Mouse (Mus musculus): Measurements from ENCODE around the gene Aplf. TPM values are rescaled to one million over a fixed set of nuclear protein-coding genes. Genes with fewer than 3 reads are reported as not detected.

The Aplf gene
- polyA plus RNA-seq, 1 experiment from 2014 or later: 18.1 TPM

Other genes starting within 250 kb of the Aplf start
- gene Bmp10, start 243.2 kb downstream of the Aplf start, polyA plus RNA-seq (2015; fragmentation: Nextera tagmentation; extraction: Ambion mirVana): not detected in 2 replicates
- gene Arhgap25, start 138.9 kb downstream of the Aplf start, polyA plus RNA-seq (2015; fragmentation: Nextera tagmentation; extraction: Ambion mirVana): 5.4 and 6.3 TPM in 2 replicates
- gene Prokr1, start 81.5 kb downstream of the Aplf start, polyA plus RNA-seq (2015; fragmentation: Nextera tagmentation; extraction: Ambion mirVana): 5.0 and 5.1 TPM in 2 replicates
- 1.4 and 2.0 TPM in 2 replicates for gene Efcc1, start 58.7 kb upstream of the Aplf start, polyA plus RNA-seq (2015; fragmentation: Nextera tagmentation; extraction: Ambion mirVana)
- 1.0 and 1.6 TPM in 2 replicates for gene Gp9, start 105.9 kb upstream of the Aplf start, polyA plus RNA-seq (2015; fragmentation: Nextera tagmentation; extraction: Ambion mirVana)
- gene Rab43, start 140.0 kb upstream of the Aplf start, polyA plus RNA-seq (2015; fragmentation: Nextera tagmentation; extraction: Ambion mirVana): 10.9 and 14.7 TPM in 2 replicates
- 2.7 and 5.2 TPM in 2 replicates for gene Gm45140, start 163.6 kb upstream of the Aplf start, polyA plus RNA-seq (2015; fragmentation: Nextera tagmentation; extraction: Ambion mirVana)
- 41.3 and 49.3 TPM in 2 replicates for gene Isy1, start 166.6 kb upstream of the Aplf start, polyA plus RNA-seq (2015; fragmentation: Nextera tagmentation; extraction: Ambion mirVana)
- gene Cnbp, start 178.9 kb upstream of the Aplf start, polyA plus RNA-seq (2015; fragmentation: Nextera tagmentation; extraction: Ambion mirVana): 1,037 and 1,064 TPM in 2 replicates
- 190 TPM in 2 replicates for gene Copg1, start 215.6 kb upstream of the Aplf start, polyA plus RNA-seq (2015; fragmentation: Nextera tagmentation; extraction: Ambion mirVana)
- 62.5 and 67.1 TPM in 2 replicates for gene Hmces, start 241.7 kb upstream of the Aplf start, polyA plus RNA-seq (2015; fragmentation: Nextera tagmentation; extraction: Ambion mirVana)

Data from kidney, embryonic 16.5 days (tissue).